Mouse (Mus musculus): ENCODE results near the gene Hdac4.

DNA sequence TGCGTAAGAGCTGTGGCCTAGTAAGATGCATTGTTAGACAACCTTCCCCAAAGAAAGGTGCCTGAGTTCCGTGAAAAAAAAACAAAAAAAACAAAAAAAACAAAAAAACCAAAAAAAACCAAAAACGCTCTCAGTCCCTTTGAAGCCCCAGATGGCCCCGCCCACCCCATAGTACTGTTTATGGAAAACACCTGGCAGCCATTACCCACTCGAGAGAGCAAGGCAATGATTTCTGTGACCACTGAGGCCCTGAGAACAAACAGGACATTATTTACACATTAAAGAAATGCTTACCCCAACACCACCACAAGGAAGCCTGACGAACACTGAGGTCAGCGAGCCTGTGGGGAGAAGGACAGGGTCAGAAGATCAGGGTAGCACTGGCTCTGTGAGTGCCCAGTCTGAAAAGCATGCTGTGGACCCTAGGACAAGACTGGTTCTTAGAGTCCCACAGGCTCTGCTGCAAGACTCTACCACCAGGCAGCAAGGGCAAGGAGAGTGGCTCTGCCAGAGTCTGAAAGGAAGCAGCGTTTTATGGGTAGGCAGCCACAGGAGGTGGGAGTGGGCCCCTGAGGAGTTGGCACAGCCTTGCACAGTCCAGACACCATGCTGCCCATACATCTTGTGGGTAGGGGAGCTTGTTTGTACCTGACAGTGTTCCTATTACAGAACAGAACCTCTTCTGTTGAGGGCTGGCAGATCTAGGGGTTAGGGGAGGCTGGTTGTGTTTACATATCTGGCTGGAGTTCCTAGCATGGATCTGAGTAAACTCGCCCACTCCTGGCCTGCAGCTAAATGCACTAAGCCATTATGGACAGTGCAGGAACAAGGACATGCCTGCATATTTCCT lies 230.8 kb downstream of the Hdac4 start:
- TF ChIP-seq POLR2A (IDR thresholded peaks at IDR 0.05; ENCODE audit: insufficient read length, low read depth) = no peak
- no peak for TF ChIP-seq TCF12 (IDR thresholded peaks at IDR 0.05; ENCODE audit: insufficient read depth, poor library complexity, severe bottlenecking)
- peak; percentile 8 for TF ChIP-seq POLR2AphosphoS2 (IDR thresholded peaks at IDR 0.05; ENCODE audit: insufficient read length, low read depth)
- no peak for TF ChIP-seq MAX (IDR thresholded peaks at IDR 0.05; ENCODE audit: low read depth)
- TF ChIP-seq CEBPB (IDR thresholded peaks at IDR 0.05; ENCODE audit: insufficient read depth, poor library complexity, severe bottlenecking) = no peak
- TF ChIP-seq REST (IDR thresholded peaks at IDR 0.05; ENCODE audit: insufficient read depth, insufficient read length) = no peak
- no peak for TF ChIP-seq MYOD1 (IDR thresholded peaks at IDR 0.05; ENCODE audit: control insufficient read depth in 1 of 3, insufficient read length in 2 of 3, low read depth in 2 of 3)
- TF ChIP-seq E2F4 (IDR thresholded peaks at IDR 0.05; ENCODE audit: insufficient read depth) = no peak
- TF ChIP-seq USF1 (IDR thresholded peaks at IDR 0.05; ENCODE audit: low read depth) = no peak
- no peak for TF ChIP-seq MYOG (IDR thresholded peaks at IDR 0.05; ENCODE audit: control insufficient read depth in 1 of 3, insufficient read depth in 1 of 3, insufficient read length in 2 of 3, low read depth in 2 of 3)

Measured in myocyte (in vitro differentiated cells).